Mouse (Mus musculus) hindbrain, embryonic 10.5 days (tissue): ENCODE measurements around the gene Cela3a. TPM values are rescaled to one million over a fixed set of nuclear protein-coding genes. Genes with fewer than 3 reads are reported as not detected.

Source experiments
- DNase-seq: peaks from one replicate; pipeline ENCODE4 v3.0.0-alpha.2; 2017; ENCODE audit warnings: low spot score
- H3K27ac ChIP-seq: fragments of 300-500 bp; sonication (generic); 2 replicates; pipeline ENCODE4 v1.5.1; 2016; ENCODE audit warnings: mild to moderate bottlenecking, moderate library complexity
- H3K27me3 ChIP-seq: fragments of 300-500 bp; sonication (generic); 2 replicates; pipeline ENCODE4 v1.6.1; 2016; ENCODE audit warnings: mild to moderate bottlenecking; ENCODE audit not compliant: poor library complexity, insufficient read depth, severe bottlenecking
- H3K36me3 ChIP-seq: fragments of 300-500 bp; sonication (generic); 2 replicates; pipeline ENCODE4 v1.6.1; 2016; ENCODE audit warnings: mild to moderate bottlenecking, moderate library complexity
- H3K4me1 ChIP-seq: fragments of 300-500 bp; sonication (generic); replicated peaks from 2 replicates; pipeline ENCODE4 v1.6.1; 2016; ENCODE audit warnings: mild to moderate bottlenecking
- H3K4me3 ChIP-seq: fragments of 300-500 bp; sonication (generic); 2 replicates; pipeline ENCODE4 v1.5.1; 2016; ENCODE audit warnings: mild to moderate bottlenecking, moderate library complexity
- H3K9me3 ChIP-seq: fragments of 300-500 bp; sonication (generic); 2 replicates; pipeline ENCODE4 v1.6.1; 2016; ENCODE audit warnings: mild to moderate bottlenecking, moderate library complexity
- WGBS: fragments of 180-500 bp; shearing (Covaris S2); methylation state at CpG from one replicate; pipeline ENCODE4 v1.1.7; 2016; 5-methylcytosine and 5-hydroxymethylcytosine counted together
- polyA plus RNA-seq: library from polyadenylated mRNA; unstranded; fragments of >200 nt; fragmentation: Nextera tagmentation; extraction: Ambion mirVana; gene quantifications from 2 replicates; pipeline ENCODE4 v1.2.1, GENCODE M21; 2016

Cela3a gene
- polyA plus RNA-seq, 1 experiment from 2014 or later = not detected

DNA sequence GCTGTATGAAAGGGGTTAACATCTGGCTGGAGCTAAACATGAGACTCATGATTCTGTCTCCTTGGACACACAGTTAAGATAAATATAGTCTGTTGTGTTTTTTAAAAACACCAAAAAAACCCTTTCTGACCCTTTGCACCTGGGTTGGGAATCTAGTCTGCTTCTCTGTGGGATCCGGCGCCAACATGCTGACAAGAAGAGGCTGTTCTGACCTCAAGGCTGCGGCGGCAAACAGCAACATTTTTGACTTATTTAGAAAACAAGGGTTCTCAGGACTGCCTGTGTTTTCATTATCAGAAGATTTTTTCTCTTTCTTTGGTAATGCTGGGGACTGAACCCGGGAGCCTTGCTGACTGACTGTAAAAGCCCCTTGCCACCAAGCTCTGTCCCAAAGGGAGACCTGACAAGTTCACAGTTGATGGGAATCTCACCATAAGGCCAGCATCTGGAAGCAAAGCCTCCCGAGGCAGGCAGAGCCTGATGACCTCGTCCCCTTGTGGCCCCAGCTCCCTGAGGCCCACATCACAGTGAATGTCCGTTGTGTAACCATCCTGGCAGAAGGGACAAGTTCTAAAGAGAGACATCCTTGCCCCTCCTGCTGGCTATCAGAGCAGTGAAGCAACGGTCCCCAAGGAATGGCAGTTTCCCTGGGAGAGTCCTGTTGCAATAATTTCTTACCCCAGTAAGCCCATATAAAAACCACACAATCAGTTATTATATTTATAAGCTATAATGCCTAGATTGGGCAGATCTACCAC, 16.0 kb downstream of the Cela3a start:
- 63% methylated on average over 9 of the region's 9 CpGs for WGBS
- H3K27me3 ChIP-seq = no peaks in the 10 kb centered on the region
- no peak overlapping the region for H3K4me3 ChIP-seq
- H3K27ac ChIP-seq = no peak overlapping the region
- H3K36me3 ChIP-seq = peaks cover 10% of the 10 kb centered on the region; the same call in 1 of the 2 replicates
- H3K9me3 ChIP-seq = peaks cover 2% of the 10 kb centered on the region; the same call in 1 of the 2 replicates
- DNase-seq = no peak
- H3K4me1 ChIP-seq = peaks cover 17% of the 10 kb centered on the region

DNA sequence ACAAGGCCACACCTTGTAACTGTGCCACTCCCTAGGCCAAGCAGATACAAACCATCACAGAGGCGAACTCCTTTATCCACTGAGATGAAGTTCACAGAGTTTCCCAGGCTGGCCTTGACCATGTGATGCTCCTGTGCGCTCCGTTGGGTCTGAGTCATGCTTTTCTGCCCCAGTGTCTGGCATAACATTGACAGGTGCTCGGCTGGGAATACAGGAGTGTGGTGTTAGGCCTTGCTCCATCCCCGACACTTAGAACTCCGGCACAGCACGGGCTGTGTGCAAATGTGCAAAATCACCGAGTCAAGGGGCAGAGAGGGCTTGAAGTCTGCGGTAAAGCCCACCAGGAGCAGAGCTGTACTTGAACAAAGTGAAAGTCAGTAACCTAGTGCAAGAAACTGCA, 16.7 kb downstream of the Cela3a start:
- no peak for DNase-seq
- peaks cover 2% of the 10 kb centered on the region; the same call in 1 of the 2 replicates for H3K9me3 ChIP-seq
- WGBS = 87% methylated on average over 9 of the region's 9 CpGs
- H3K27ac ChIP-seq = no peak overlapping the region
- H3K4me1 ChIP-seq = peaks cover 18% of the 10 kb centered on the region
- peaks cover 10% of the 10 kb centered on the region; the same call in 1 of the 2 replicates for H3K36me3 ChIP-seq
- H3K4me3 ChIP-seq = no peak overlapping the region
- no peaks in the 10 kb centered on the region for H3K27me3 ChIP-seq

- H3K36me3 ChIP-seq = peaks cover 10% of the 10 kb centered on the region; the same call in 1 of the 2 replicates
- WGBS = 94% methylated on average over 3 of the region's 3 CpGs
- DNase-seq = no peak
These were observed 18.3 kb downstream of the Cela3a start for GRCm38 (mm10) chr4:137391287-137391686.

DNA sequence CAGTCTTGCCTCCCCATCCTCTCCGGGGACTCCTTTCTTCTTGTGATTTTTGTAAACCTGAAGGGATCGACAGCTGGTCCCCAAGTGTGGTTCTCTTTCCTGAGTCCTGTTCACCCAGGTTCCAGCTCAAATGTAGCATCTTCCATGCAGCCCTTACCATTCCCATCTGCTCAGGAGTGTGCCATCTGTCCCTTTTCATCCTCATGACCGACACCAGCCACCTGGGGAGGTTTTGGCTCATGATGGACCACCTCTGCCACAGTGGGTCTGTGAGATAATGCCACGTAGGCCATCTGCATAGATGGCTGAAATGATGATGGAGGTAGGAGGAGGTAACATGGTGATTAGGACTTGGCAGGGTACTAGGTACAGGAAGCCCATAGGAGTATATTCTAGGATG, 19.4 kb downstream of the Cela3a start:
- Histone ChIP-seq H3K36me3 (peaks cover 10% of the 10 kb centered on the region; the same call in 1 of the 2 replicates), H3K27me3 (no peaks in the 10 kb centered on the region), H3K4me1 (peaks cover 27% of the 10 kb centered on the region), H3K27ac (no peak overlapping the region), H3K9me3 (no peaks in the 10 kb centered on the region), H3K4me3 (no peak overlapping the region)
- DNase-seq = no peak
- 89% methylated on average over 4 of the region's 4 CpGs for WGBS

More at GRCm38 (mm10) chr4:137391287-137391686, 18.3 kb downstream of the Cela3a start:
- Histone ChIP-seq H3K9me3 (peaks cover 2% of the 10 kb centered on the region; the same call in 1 of the 2 replicates), H3K27me3 (no peaks in the 10 kb centered on the region), H3K4me1 (peaks cover 27% of the 10 kb centered on the region), H3K27ac (no peak overlapping the region), H3K4me3 (no peak overlapping the region)

DNA sequence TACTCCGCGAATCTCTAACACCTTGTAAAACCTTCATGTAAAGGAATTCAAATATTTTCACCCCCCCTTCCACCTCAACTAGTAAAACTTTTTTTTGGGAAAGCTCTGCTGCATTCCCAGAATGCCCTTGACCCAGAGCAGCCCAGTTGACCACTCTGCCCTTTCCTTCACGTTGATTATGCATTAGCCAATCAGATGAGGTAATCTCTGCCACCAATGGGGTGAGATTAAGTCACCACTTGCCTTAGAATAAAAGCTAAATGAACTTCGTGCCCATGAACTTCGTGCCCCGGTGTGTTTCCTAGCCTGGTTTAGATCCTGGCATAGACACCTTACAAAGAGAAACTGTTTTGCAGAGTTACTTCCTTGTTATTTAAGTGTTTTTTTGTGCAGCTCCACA, 20.6 kb downstream of the Cela3a start:
- DNase-seq = no peak
- H3K27me3 ChIP-seq = no peaks in the 10 kb centered on the region
- H3K36me3 ChIP-seq = peaks cover 10% of the 10 kb centered on the region; the same call in 1 of the 2 replicates
- 50% methylated on average over 6 of the region's 6 CpGs for WGBS
- H3K4me3 ChIP-seq = peak overlapping the region; percentile 67
- peak overlapping the region; percentile 93 for H3K27ac ChIP-seq
- peaks cover 27% of the 10 kb centered on the region for H3K4me1 ChIP-seq
- no peaks in the 10 kb centered on the region for H3K9me3 ChIP-seq

GRCm38 (mm10) chr4:137388059-137388794, 21.4 kb downstream of the Cela3a start:
- H3K27me3 ChIP-seq = no peaks in the 10 kb centered on the region
- peak overlapping the region; percentile 93 for H3K27ac ChIP-seq
- under 1% methylated on average over 46 of the region's 46 CpGs for WGBS
- peak; percentile 92 for DNase-seq
- peaks cover 10% of the 10 kb centered on the region; the same call in 1 of the 2 replicates for H3K36me3 ChIP-seq
- peak overlapping the region; percentile 67 for H3K4me3 ChIP-seq
- no peaks in the 10 kb centered on the region for H3K9me3 ChIP-seq
- H3K4me1 ChIP-seq = peaks cover 24% of the 10 kb centered on the region

- peak overlapping the region; percentile 93 for H3K27ac ChIP-seq
- WGBS = 2% methylated on average over 20 of the region's 20 CpGs
- H3K4me1 ChIP-seq = peaks cover 24% of the 10 kb centered on the region
- no peak for DNase-seq
- H3K4me3 ChIP-seq = peak overlapping the region; percentile 67
- H3K27me3 ChIP-seq = no peaks in the 10 kb centered on the region
- peaks cover 10% of the 10 kb centered on the region; the same call in 1 of the 2 replicates for H3K36me3 ChIP-seq
- H3K9me3 ChIP-seq = no peaks in the 10 kb centered on the region
These were observed 22.0 kb downstream of the Cela3a start for GRCm38 (mm10) chr4:137387482-137388058.

- Histone ChIP-seq H3K9me3 (no peaks in the 10 kb centered on the region), H3K4me3 (peak overlapping the region; percentile 13; the same call in 1 of the 2 replicates), H3K4me1 (peaks cover 13% of the 10 kb centered on the region), H3K36me3 (no peaks in the 10 kb centered on the region), H3K27ac (peak overlapping the region; percentile 23), H3K27me3 (no peaks in the 10 kb centered on the region)
- DNase-seq = no peak
- 36% methylated on average over 15 of the region's 16 CpGs for WGBS
These were observed 28.6 kb downstream of the Cela3a start for GRCm38 (mm10) chr4:137380702-137381605.

DNA sequence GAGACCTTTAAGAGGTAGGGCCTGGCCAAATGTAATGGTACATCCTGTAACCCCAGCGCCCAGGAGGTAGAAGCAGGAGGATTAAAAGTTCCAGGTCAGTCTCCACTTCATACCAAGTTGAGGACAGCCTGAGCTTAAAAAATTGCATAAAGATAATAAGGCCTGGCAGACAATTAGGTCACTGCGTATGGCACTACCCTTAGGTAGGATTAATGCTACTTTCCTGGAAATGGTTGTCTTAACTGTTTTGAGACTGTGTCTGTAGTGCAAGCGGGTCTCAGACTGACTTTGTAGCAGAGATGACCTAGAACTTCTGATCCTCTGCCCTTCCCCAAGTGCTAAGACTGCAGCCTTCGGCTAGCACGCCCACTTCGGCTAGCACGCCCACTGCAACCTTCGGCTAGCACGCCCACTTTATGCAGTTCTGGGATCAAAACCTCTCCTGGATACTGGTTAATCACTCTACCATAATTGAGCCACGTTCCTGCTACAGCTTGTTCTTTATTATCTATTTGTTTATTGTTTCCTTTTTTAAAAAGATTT, 29.8 kb downstream of the Cela3a start:
- Histone ChIP-seq H3K27ac (no peak overlapping the region), H3K4me1 (peaks cover 23% of the 10 kb centered on the region), H3K36me3 (no peaks in the 10 kb centered on the region), H3K4me3 (no peak overlapping the region), H3K27me3 (no peaks in the 10 kb centered on the region), H3K9me3 (no peaks in the 10 kb centered on the region)
- no peak for DNase-seq
- WGBS = 87% methylated on average over 10 of the region's 10 CpGs

DNA sequence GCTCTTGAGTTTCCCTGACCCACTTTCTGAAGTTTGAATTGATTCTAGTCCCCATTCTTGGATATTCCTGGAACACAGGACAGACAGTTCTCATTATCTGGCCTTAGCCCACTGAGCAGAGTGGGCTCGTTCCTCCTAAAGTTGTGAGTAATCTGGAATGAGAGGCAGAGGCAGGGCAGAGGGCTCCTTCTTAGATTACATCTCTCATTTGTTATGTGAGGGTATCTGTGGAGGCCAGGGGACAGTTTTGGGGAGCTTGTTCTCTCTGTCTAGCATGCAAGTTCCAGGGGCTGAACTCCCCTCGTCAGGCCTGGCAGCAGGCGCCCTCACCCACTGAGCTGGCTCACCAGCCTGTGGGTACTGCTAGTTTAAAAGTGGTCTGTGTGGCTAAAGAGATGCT, 30.5 kb downstream of the Cela3a start:
- Histone ChIP-seq H3K4me1 (peaks cover 23% of the 10 kb centered on the region), H3K27ac (no peak overlapping the region), H3K36me3 (no peaks in the 10 kb centered on the region), H3K4me3 (no peak overlapping the region), H3K27me3 (no peaks in the 10 kb centered on the region), H3K9me3 (no peaks in the 10 kb centered on the region)
- no peak for DNase-seq
- 87% methylated on average over 3 of the region's 3 CpGs for WGBS

GRCm38 (mm10) chr4:137377526-137378304, 31.9 kb downstream of the Cela3a start:
- Histone ChIP-seq H3K27me3 (no peaks in the 10 kb centered on the region), H3K36me3 (no peaks in the 10 kb centered on the region), H3K4me1 (peaks cover 29% of the 10 kb centered on the region), H3K9me3 (no peaks in the 10 kb centered on the region), H3K4me3 (no peak overlapping the region), H3K27ac (no peak overlapping the region)
- WGBS = 80% methylated on average over 4 of the region's 4 CpGs
- no peak for DNase-seq
